Mouse (Mus musculus): ENCODE results near the gene Fam19a1. TPM values are rescaled to one million over a fixed set of nuclear protein-coding genes. Genes with fewer than 3 reads are reported as not detected.

Fam19a1 gene
- total RNA-seq, 1 experiment from 2014 or later, result not detected

GRCm38 (mm10) chr6:96244320-96244719, 131.4 kb downstream of the Fam19a1 start:
- ATAC-seq (ENCODE audit: extremely low read depth, insufficient number of reproducible peaks, low FRiP score, poor library complexity, severe bottlenecking), result no peak

GRCm38 (mm10) chr6:96252001-96252400, 139.0 kb downstream of the Fam19a1 start:
- ATAC-seq (ENCODE audit: extremely low read depth, insufficient number of reproducible peaks, low FRiP score, poor library complexity, severe bottlenecking), result no peak

GRCm38 (mm10) chr6:96254815-96255214, 141.9 kb downstream of the Fam19a1 start:
- ATAC-seq (ENCODE audit: extremely low read depth, insufficient number of reproducible peaks, low FRiP score, poor library complexity, severe bottlenecking), result no peak

GRCm38 (mm10) chr6:96258651-96259050, 145.7 kb downstream of the Fam19a1 start:
- no peak for ATAC-seq (ENCODE audit: extremely low read depth, insufficient number of reproducible peaks, low FRiP score, poor library complexity, severe bottlenecking)

- ATAC-seq (ENCODE audit: extremely low read depth, insufficient number of reproducible peaks, low FRiP score, poor library complexity, severe bottlenecking), result no peak
These were observed 153.5 kb downstream of the Fam19a1 start for GRCm38 (mm10) chr6:96266456-96266855.

- ATAC-seq (ENCODE audit: extremely low read depth, insufficient number of reproducible peaks, low FRiP score, poor library complexity, severe bottlenecking), result no peak
These were observed 155.8 kb downstream of the Fam19a1 start for GRCm38 (mm10) chr6:96268788-96269187.

GRCm38 (mm10) chr6:96270436-96270835, 157.5 kb downstream of the Fam19a1 start:
- no peak for ATAC-seq (ENCODE audit: extremely low read depth, insufficient number of reproducible peaks, low FRiP score, poor library complexity, severe bottlenecking)

GRCm38 (mm10) chr6:96283731-96284130, 170.8 kb downstream of the Fam19a1 start:
- no peak for ATAC-seq (ENCODE audit: extremely low read depth, insufficient number of reproducible peaks, low FRiP score, poor library complexity, severe bottlenecking)

- no peak for ATAC-seq (ENCODE audit: extremely low read depth, insufficient number of reproducible peaks, low FRiP score, poor library complexity, severe bottlenecking)
These were observed 171.6 kb downstream of the Fam19a1 start for GRCm38 (mm10) chr6:96284590-96284989.

GRCm38 (mm10) chr6:96286276-96286675, 173.3 kb downstream of the Fam19a1 start:
- no peak for ATAC-seq (ENCODE audit: extremely low read depth, insufficient number of reproducible peaks, low FRiP score, poor library complexity, severe bottlenecking)

- ATAC-seq (ENCODE audit: extremely low read depth, insufficient number of reproducible peaks, low FRiP score, poor library complexity, severe bottlenecking), result no peak
These were observed 174.4 kb downstream of the Fam19a1 start for GRCm38 (mm10) chr6:96287377-96287776.

GRCm38 (mm10) chr6:96289672-96290071, 176.7 kb downstream of the Fam19a1 start:
- ATAC-seq (ENCODE audit: extremely low read depth, insufficient number of reproducible peaks, low FRiP score, poor library complexity, severe bottlenecking), result no peak

GRCm38 (mm10) chr6:96347491-96347890, 234.5 kb downstream of the Fam19a1 start:
- no peak for ATAC-seq (ENCODE audit: extremely low read depth, insufficient number of reproducible peaks, low FRiP score, poor library complexity, severe bottlenecking)

- no peak for ATAC-seq (ENCODE audit: extremely low read depth, insufficient number of reproducible peaks, low FRiP score, poor library complexity, severe bottlenecking)
These were observed 236.6 kb downstream of the Fam19a1 start for GRCm38 (mm10) chr6:96349446-96350025.

- no peak for ATAC-seq (ENCODE audit: extremely low read depth, insufficient number of reproducible peaks, low FRiP score, poor library complexity, severe bottlenecking)
These were observed 256.6 kb downstream of the Fam19a1 start for GRCm38 (mm10) chr6:96369544-96369943.

- ATAC-seq (ENCODE audit: extremely low read depth, insufficient number of reproducible peaks, low FRiP score, poor library complexity, severe bottlenecking), result no peak
These were observed 259.9 kb downstream of the Fam19a1 start for GRCm38 (mm10) chr6:96372848-96373247.

GRCm38 (mm10) chr6:96373274-96373673, 260.3 kb downstream of the Fam19a1 start:
- ATAC-seq (ENCODE audit: extremely low read depth, insufficient number of reproducible peaks, low FRiP score, poor library complexity, severe bottlenecking), result no peak

GRCm38 (mm10) chr6:96376773-96377172, 263.8 kb downstream of the Fam19a1 start:
- no peak for ATAC-seq (ENCODE audit: extremely low read depth, insufficient number of reproducible peaks, low FRiP score, poor library complexity, severe bottlenecking)

- no peak for ATAC-seq (ENCODE audit: extremely low read depth, insufficient number of reproducible peaks, low FRiP score, poor library complexity, severe bottlenecking)
These were observed 266.3 kb downstream of the Fam19a1 start for GRCm38 (mm10) chr6:96379229-96379628.

GRCm38 (mm10) chr6:96384441-96384840, 271.5 kb downstream of the Fam19a1 start:
- no peak for ATAC-seq (ENCODE audit: extremely low read depth, insufficient number of reproducible peaks, low FRiP score, poor library complexity, severe bottlenecking)

GRCm38 (mm10) chr6:96418866-96419265, 305.9 kb downstream of the Fam19a1 start:
- no peak for ATAC-seq (ENCODE audit: extremely low read depth, insufficient number of reproducible peaks, low FRiP score, poor library complexity, severe bottlenecking)
